Mouse (Mus musculus) small intestine, adult 2 months (tissue): ENCODE measurements around the gene Pgbd1. TPM values are rescaled to one million over a fixed set of nuclear protein-coding genes. Genes with fewer than 3 reads are reported as not detected.
"Not testable (repeated sequence)": the region's sequence is repeated elsewhere in the genome, so short reads cannot be mapped to it uniquely, and the experiment has no call there.

Source experiments
- H3K27ac ChIP-seq: fragments of 200-500 bp; 2 replicates; pipeline ENCODE4 v1.5.1; 2012; ENCODE audit warnings: low read depth, low read length, control low read depth, inconsistent platforms; ENCODE audit not compliant: insufficient read depth
- H3K27me3 ChIP-seq: fragments of 200-500 bp; 2 replicates; pipeline ENCODE4 v1.6.1; 2012; ENCODE audit warnings: mild to moderate bottlenecking, moderate library complexity, low read length, inconsistent platforms; ENCODE audit not compliant: control insufficient read depth, insufficient read depth
- H3K36me3 ChIP-seq: fragments of 200-500 bp; 2 replicates; pipeline ENCODE4 v1.6.1; 2012; ENCODE audit warnings: mild to moderate bottlenecking, low read length, control low read depth, inconsistent platforms; ENCODE audit not compliant: control insufficient read depth, insufficient read depth
- H3K4me1 ChIP-seq: fragments of 200-500 bp; 2 replicates; pipeline ENCODE4 v1.6.1; 2012; ENCODE audit warnings: low read length, inconsistent platforms, mixed read lengths; ENCODE audit not compliant: control insufficient read depth, insufficient read depth, insufficient read length
- H3K4me3 ChIP-seq: fragments of 200-500 bp; 2 replicates; pipeline ENCODE4 v1.5.1; 2012; ENCODE audit warnings: low read depth, mild to moderate bottlenecking, control low read depth, inconsistent platforms, low read length, moderate library complexity
- CTCF ChIP-seq: fragments of 200-500 bp; IDR thresholded peaks from 2 replicates; pipeline ENCODE4 v1.5.1; 2012; ENCODE audit warnings: low read depth, mild to moderate bottlenecking, control low read depth, inconsistent platforms, low read length, moderate library complexity, mixed read lengths; ENCODE audit not compliant: insufficient replicate concordance, insufficient read length; ENCODE audit errors: extremely low read depth
- POLR2A ChIP-seq: fragments of 200-500 bp; IDR thresholded peaks from 2 replicates; pipeline ENCODE4 v1.6.1; 2012; ENCODE audit warnings: low read depth, mild to moderate bottlenecking, control low read depth, inconsistent platforms, low read length, moderate library complexity
- WGBS: fragments of 180-500 bp; shearing (Covaris S2); methylation state at CpG from one replicate; pipeline ENCODE4 v1.1.7; 2018; 5-methylcytosine and 5-hydroxymethylcytosine counted together
- polyA plus RNA-seq: library from polyadenylated mRNA; depleted of rRNA; stranded (reverse); fragments of >200 nt; gene quantifications from 2 replicates; pipeline ENCODE4 v1.2.3, GENCODE M21; 2012; rRNA removed

The Pgbd1 gene
- polyA plus RNA-seq = 0.30 TPM in 1 of 2 replicates, not detected in the other

DNA sequence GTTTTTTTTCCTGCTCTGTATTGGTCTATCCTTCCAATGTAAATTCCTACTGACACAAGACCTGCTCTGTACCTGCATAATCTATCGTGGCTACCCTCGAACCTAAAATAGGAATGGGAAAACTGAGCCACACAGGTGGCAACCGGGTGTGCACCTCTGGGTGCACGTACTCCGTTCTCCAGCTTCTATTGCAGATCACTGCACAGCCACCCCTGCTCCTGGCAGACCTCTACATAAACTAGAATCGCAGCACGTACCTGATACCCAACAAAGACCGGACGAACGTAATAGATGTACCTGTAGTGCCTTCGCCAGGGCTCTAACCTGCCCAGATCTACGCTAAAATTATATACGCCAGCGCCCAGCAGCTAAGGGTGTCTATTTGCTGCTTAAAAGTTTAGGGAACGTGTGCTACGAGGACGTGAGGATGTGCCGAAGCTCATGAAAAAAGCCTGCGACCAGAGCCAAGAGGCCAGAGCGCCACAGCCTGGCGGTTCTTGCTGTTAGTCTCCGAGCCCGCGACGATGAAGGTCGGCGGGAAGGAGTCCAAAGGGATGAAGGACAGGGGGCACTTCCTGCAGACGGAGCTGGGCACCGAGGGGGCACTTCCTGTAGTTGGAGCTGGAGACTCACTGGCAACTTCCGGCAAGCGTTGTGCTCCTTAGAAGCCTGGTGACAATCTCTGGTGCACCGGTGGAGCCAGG, at the start of gene Pgbd1:
Pgbd1 (minus strand) TSS at position 556 of the 704 bp plus-strand sequence.
- Histone ChIP-seq H3K4me1 (peaks cover 2% of the 10 kb centered on the region), H3K4me3 (peak within 1 kb of the TSS; percentile 72), H3K27me3 (no peaks in the 10 kb centered on the region), H3K36me3 (peaks cover 17% of the 10 kb centered on the region), H3K27ac (peak within 1 kb of the TSS; percentile 10; the same call in 1 of the 2 replicates)
- TF ChIP-seq CTCF (no peak), POLR2A (no peak)
- WGBS = 1% methylated on average over 32 of the region's 32 CpGs

DNA sequence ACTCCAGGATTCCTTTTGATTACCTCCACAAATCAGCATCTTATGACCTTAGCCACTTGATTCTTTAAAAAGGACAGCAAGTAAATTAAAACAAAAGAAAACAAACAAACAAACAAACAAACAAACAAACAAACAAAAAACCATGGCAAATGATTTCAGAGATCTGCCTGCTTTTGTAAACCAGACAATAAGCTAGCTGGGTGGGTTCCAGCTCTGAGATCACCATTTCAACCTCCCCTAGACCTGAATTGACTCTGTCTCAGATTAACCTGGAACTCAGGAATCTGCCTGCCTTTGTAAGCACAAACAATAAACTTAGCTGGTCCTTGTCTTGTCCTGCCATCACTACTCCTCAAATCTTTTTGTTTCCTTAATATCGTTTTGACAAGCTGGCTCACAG, 46.0 kb upstream of the Pgbd1 start:
- H3K4me3 ChIP-seq = no peak overlapping the region
- TF ChIP-seq CTCF (no peak), POLR2A (no peak)
- 90% methylated on average over 1 of the region's 1 CpGs for WGBS
- no peaks in the 10 kb centered on the region for H3K4me1 ChIP-seq
- H3K27me3 ChIP-seq = no peaks in the 10 kb centered on the region
- no peaks in the 10 kb centered on the region for H3K36me3 ChIP-seq
- no peak overlapping the region for H3K27ac ChIP-seq

DNA sequence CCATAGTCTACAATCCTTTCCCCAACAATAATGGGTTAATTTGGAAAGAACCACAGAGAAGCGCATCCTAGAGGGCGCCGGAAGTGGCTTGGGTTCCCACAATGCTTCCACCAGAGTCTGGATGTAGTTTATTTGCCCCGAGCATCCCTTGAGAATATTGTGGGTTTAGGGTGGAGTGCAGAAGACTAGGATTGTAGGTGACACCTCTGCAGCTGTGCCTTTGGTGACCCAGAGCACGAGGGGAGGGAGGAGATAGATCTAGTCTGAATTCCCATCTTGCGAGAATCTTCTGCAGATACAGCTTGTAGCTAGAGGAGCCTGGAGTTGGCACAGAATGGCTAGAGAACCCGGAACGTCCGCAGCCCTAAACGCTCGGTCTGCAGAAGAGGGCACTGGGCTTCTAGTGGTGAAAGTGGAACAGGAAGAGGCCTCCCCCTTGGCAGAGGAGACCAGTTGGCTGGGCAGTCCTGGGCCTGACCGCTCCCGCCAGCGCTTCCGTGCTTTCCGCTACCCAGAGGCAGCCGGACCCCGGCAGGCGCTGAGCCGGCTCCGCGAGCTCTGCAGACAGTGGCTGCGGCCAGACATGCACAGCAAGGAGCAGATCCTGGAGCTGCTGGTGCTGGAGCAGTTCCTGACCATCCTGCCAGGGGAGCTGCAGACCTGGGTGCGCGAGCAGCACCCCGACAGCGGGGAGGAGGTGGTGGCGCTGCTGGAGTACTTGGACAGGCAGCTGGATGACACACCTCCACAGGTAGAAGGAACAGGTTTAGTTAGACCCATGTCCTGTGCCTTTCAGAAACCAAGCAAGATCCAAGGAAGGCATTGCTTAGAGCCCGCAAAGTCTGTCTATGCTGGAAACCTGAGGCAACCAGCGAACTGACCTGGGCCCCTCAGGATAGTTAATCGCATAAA, 38.2 kb upstream of the Pgbd1 start, which contains the start of the genes Zkscan4 and Gm10065:
Zkscan4 (plus strand) TSS at position 149 of the 912 bp plus-strand sequence.
Gm10065 (minus strand) TSS at position 683 of the 912 bp plus-strand sequence.
- H3K27me3 ChIP-seq, H3K4me1 ChIP-seq, H3K36me3 ChIP-seq: not testable (repeated sequence)
- 2% methylated on average over 31 of the region's 31 CpGs for WGBS
- Histone ChIP-seq H3K27ac (peak within 1 kb of the TSS; percentile 55), H3K4me3 (peak within 1 kb of the TSS; percentile 77)

DNA sequence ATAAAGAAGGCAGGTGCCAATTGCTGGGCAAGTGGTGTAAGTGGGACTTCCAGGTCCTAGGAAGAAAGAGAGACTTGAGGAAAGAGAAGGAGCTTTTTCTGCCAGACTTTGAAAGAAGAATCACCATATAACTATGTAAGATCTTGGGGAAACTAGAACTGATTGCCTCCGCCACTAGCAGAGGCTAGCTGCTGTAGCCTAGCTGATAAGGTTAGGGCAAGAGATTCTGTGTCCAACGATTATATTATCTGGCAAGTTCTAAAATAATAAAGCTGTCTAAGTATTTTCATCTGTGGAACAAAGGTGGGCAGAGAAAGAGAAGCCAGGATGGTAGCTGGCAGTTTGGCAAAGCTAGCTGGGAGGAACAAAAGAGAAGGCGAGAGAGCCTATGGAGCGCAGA, 31.6 kb upstream of the Pgbd1 start:
- H3K4me1 ChIP-seq = peaks cover 6% of the 10 kb centered on the region
- H3K36me3 ChIP-seq = no peaks in the 10 kb centered on the region
- 47% methylated on average over 4 of the region's 4 CpGs for WGBS
- TF ChIP-seq POLR2A (no peak), CTCF (no peak)
- H3K27me3 ChIP-seq = peaks cover 11% of the 10 kb centered on the region; the same call in 1 of the 2 replicates
- H3K4me3 ChIP-seq = no peak overlapping the region
- H3K27ac ChIP-seq = no peak overlapping the region

DNA sequence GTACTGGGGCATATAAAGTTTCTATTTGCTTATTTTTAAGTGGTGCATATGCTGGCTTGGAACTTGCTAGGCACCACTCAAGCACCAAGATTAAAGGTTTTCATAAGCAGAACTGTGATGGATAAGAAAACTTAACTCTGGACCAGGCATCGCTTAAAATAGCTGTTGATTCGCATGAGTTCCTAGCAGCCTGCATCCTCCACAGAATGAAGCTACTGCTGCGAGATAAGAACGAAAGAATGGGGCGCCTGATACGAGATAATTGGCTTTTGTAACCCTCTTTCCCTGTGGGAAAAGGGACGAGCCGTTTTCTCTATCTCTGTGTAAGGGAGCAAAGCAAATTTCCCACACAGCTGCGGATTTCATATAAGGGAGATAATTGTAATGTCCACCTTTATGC, 28.2 kb upstream of the Pgbd1 start:
- Histone ChIP-seq H3K4me3 (no peak overlapping the region), H3K36me3 (no peaks in the 10 kb centered on the region), H3K27me3 (peaks cover 11% of the 10 kb centered on the region; the same call in 1 of the 2 replicates), H3K4me1 (peaks cover 6% of the 10 kb centered on the region), H3K27ac (no peak overlapping the region)
- WGBS = 36% methylated on average over 9 of the region's 9 CpGs
- TF ChIP-seq POLR2A = no peak

DNA sequence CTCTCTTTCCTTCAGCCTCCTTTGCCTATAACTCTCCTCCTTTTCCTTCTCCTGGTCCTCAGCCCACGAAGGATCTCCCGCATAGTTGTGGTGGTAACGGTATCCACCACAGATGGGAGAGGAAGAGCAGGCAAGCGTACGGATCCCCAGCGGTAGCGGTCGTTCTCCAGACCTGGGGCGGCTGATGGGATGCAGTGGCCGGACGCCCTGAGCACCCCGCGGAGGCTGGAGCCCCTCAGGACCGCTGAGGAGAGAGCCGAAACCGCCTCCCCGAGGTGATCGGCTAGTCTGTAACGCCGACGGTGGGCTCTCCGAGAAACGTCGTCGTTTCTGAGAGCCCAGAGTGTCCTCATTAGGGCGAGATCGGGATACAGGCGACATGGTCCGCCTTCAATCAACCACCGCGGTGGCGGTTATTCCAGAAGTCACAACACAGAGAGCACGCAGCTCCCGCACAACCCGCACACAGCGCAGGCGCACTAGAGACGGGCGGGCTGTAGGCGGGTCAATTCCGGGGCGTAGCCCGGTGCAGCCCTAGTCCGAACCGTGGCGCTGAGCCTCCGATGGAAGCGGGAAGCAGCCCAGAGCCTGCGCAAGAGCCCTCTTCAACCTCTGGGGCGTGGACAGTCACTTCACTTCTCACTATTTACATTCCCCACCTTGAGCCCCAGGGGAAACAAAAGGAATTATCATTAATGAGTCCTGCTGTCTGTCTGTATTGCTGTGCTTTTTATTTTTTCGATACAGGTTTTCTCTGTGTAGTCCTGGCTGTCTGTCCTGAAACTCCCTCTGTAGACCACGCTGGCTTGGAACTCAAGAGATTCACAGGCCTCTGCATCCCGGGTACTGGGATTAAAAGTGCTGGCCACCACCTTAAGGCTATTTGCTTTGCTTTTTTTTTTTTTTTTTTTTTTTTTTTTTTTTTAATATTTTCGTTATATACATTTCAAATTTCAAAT, 27.5 kb upstream of the Pgbd1 start, which contains the start of gene Nkapl:
Nkapl (minus strand) TSS at position 449 of the 959 bp plus-strand sequence.
- no peak within 1 kb of the TSS for H3K27ac ChIP-seq
- H3K4me3 ChIP-seq = peak within 1 kb of the TSS; percentile 75
- H3K36me3 ChIP-seq = no peaks in the 10 kb centered on the region
- WGBS = under 1% methylated on average over 54 of the region's 54 CpGs
- peaks cover 6% of the 10 kb centered on the region for H3K4me1 ChIP-seq
- peaks cover 11% of the 10 kb centered on the region; the same call in 1 of the 2 replicates for H3K27me3 ChIP-seq
- TF ChIP-seq POLR2A (peak; percentile 41; the same call in 1 of the 2 replicates), CTCF (no peak)
